34 mouse cellular contexts compared by ENCODE assay signal in the genomic region with DNA sequence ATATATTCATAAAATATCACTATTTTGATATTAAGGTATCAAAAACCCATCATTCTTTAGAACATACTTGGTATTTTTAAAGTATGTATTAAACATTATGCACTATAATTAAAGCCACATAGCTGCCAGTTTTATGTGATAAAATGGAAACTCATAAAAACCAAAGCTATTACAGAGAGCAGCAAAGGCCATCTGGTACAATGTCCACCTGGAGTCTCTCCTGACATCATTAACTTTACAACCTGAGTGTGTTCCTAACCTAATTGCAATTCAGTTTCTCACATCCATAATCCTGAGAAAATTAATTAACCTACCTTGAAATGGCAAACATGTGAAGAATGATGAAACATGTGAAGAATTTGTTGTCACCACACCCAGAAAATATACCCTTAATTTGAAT.
"Had no signal": no experiment of that assay in that cellular context is flagged by ENCODE, and none has a peak within 500 bp of the region (broad histone marks: within the 10 kb centered on the region; RNA-seq: fewer than 3 reads in every experiment).

No protein-coding gene starts in this region.

- H3K27me3 ChIP-seq: heart, embryonic 12.5 days; heart, embryonic 13.5 days; heart, embryonic 15.5 days; hindbrain, embryonic 12.5 days; hindbrain, embryonic 13.5 days; hindbrain, embryonic 15.5 days; kidney, embryonic 15.5 days had no signal

- H3K36me3 ChIP-seq: heart, embryonic 10.5 days; heart, embryonic 12.5 days; heart, embryonic 13.5 days; heart, embryonic 15.5 days; hindbrain, embryonic 10.5 days; hindbrain, embryonic 12.5 days; hindbrain, embryonic 13.5 days; hindbrain, embryonic 15.5 days; kidney, embryonic 15.5 days had no signal

- DNase-seq: heart, adult 2 months; heart, postnatal 10 days; heart, postnatal 14 days; heart, postnatal 36 days; heart, postnatal 4 days; kidney, adult 11 months; kidney, adult 18-20 months; kidney, adult 2 months; kidney, adult 8-10 months; kidney, adult 9 months; kidney, postnatal 10 days; kidney, postnatal 14 days; kidney, postnatal 25 days; kidney, postnatal 36 days; kidney, postnatal 4 days; layer of hippocampus, adult 9-11 months; layer of hippocampus, postnatal 36 days had no signal

- H3K9ac ChIP-seq: heart, embryonic 12.5 days; heart, embryonic 13.5 days; heart, embryonic 15.5 days; hindbrain, embryonic 12.5 days; hindbrain, embryonic 13.5 days; hindbrain, embryonic 14.5 days; hindbrain, embryonic 15.5 days; kidney, embryonic 15.5 days had no signal

- H3K4me2 ChIP-seq: heart, embryonic 11.5 days; heart, embryonic 12.5 days; heart, embryonic 13.5 days; heart, embryonic 15.5 days; hindbrain, embryonic 12.5 days; hindbrain, embryonic 13.5 days; hindbrain, embryonic 14.5 days; hindbrain, embryonic 15.5 days; kidney, embryonic 15.5 days had no signal

- H3K4me1 ChIP-seq: heart, embryonic 10.5 days; heart, embryonic 12.5 days; heart, embryonic 13.5 days; heart, embryonic 15.5 days; hindbrain, embryonic 10.5 days; hindbrain, embryonic 12.5 days; hindbrain, embryonic 13.5 days; hindbrain, embryonic 15.5 days; kidney, embryonic 15.5 days had no signal

- H3K4me3 ChIP-seq: heart, adult 2 months; heart, embryonic 10.5 days; heart, embryonic 12.5 days; heart, embryonic 13.5 days; heart, embryonic 15.5 days; hindbrain, embryonic 10.5 days; hindbrain, embryonic 12.5 days; hindbrain, embryonic 13.5 days; hindbrain, embryonic 15.5 days; kidney, embryonic 15.5 days; layer of hippocampus, adult 2 months; left cerebral cortex, adult 2 months had no signal

- ATAC-seq: hindbrain, embryonic 16.5 days; hindbrain, postnatal 0 days; inflammation-experienced regulatory T-cells, adult 6 months had no signal

- H3K9me3 ChIP-seq: heart, embryonic 10.5 days; heart, embryonic 12.5 days; heart, embryonic 13.5 days; heart, embryonic 15.5 days; hindbrain, embryonic 10.5 days; hindbrain, embryonic 12.5 days; hindbrain, embryonic 13.5 days; hindbrain, embryonic 15.5 days; kidney, embryonic 15.5 days had no signal

- H3K27ac ChIP-seq: heart, adult 2 months; heart, embryonic 10.5 days; heart, embryonic 13.5 days; heart, embryonic 15.5 days; hindbrain, embryonic 10.5 days; hindbrain, embryonic 12.5 days; hindbrain, embryonic 13.5 days; hindbrain, embryonic 14.5 days; hindbrain, embryonic 15.5 days; hindbrain, postnatal 0 days; kidney, embryonic 15.5 days; kidney, postnatal 0 days; layer of hippocampus, adult 2 months; left cerebral cortex, adult 2 months had no signal
